Mouse (Mus musculus) heart, embryonic 11.5 days (tissue): ENCODE measurements around the gene Gpr137. TPM values are rescaled to one million over a fixed set of nuclear protein-coding genes. Genes with fewer than 3 reads are reported as not detected.
A peak's percentile ranks its signal among the peaks of the same experiment; 100 is the strongest.

ENCODE experiments used
- ATAC-seq: fragments of 200-750 bp; cut with Nextera tagmentation; replicated peaks from 2 replicates; pipeline ENCODE4 v1.8.0; 2017; ENCODE audit warnings: moderate library complexity; ENCODE audit not compliant: insufficient number of reproducible peaks, low FRiP score, low TSS enrichment
- H3K27ac ChIP-seq: fragments of 300-500 bp; sonication (generic); 2 replicates; pipeline ENCODE4 v1.5.1; 2014; ENCODE audit warnings: mild to moderate bottlenecking, low read depth, low read length
- H3K27me3 ChIP-seq: fragments of 300-500 bp; sonication (generic); 2 replicates; pipeline ENCODE4 v1.6.1; 2014; ENCODE audit warnings: mild to moderate bottlenecking, low read length, mixed read lengths; ENCODE audit not compliant: control insufficient read depth, insufficient read depth
- H3K36me3 ChIP-seq: fragments of 300-500 bp; sonication (generic); 2 replicates; pipeline ENCODE4 v1.6.1; 2014; ENCODE audit warnings: mild to moderate bottlenecking, low read length, moderate library complexity, mixed read lengths; ENCODE audit not compliant: control insufficient read depth, insufficient read depth
- H3K4me1 ChIP-seq: fragments of 300-500 bp; sonication (generic); 2 replicates; pipeline ENCODE4 v1.6.1; 2014; ENCODE audit warnings: low read length; ENCODE audit not compliant: control insufficient read depth, insufficient read depth
- H3K4me2 ChIP-seq: fragments of 300-500 bp; sonication (generic); 2 replicates; pipeline ENCODE4 v1.6.1; 2014; ENCODE audit warnings: mild to moderate bottlenecking, moderate library complexity
- H3K4me3 ChIP-seq: fragments of 300-500 bp; sonication (generic); 2 replicates; pipeline ENCODE4 v1.5.1; 2014; ENCODE audit warnings: low read depth, low read length
- H3K9ac ChIP-seq: fragments of 300-500 bp; sonication (generic); 2 replicates; pipeline ENCODE4 v1.6.1; 2014; ENCODE audit warnings: mild to moderate bottlenecking, low read depth, low read length, moderate library complexity
- H3K9me3 ChIP-seq: fragments of 300-500 bp; sonication (generic); replicated peaks from 2 replicates; pipeline ENCODE4 v1.6.1; 2016; ENCODE audit warnings: low read length; ENCODE audit not compliant: control insufficient read depth
- WGBS: fragments of 180-500 bp; shearing (Covaris S2); extraction: QIAGEN DNeasy Blood & Tissue Kit; methylation state at CpG from one replicate; pipeline ENCODE4 v1.1.7; 2014; ENCODE audit not compliant: insufficient replicate concordance; 5-methylcytosine and 5-hydroxymethylcytosine counted together
- polyA plus RNA-seq: library from polyadenylated mRNA; unstranded; fragments of >200 nt; fragmentation: Nextera tagmentation; extraction: Ambion mirVana; gene quantifications from 2 replicates; pipeline ENCODE4 v1.2.1, GENCODE M21; 2014

Gene Gpr137
- polyA plus RNA-seq, 1 experiment from 2014 or later: 22.4 TPM

DNA sequence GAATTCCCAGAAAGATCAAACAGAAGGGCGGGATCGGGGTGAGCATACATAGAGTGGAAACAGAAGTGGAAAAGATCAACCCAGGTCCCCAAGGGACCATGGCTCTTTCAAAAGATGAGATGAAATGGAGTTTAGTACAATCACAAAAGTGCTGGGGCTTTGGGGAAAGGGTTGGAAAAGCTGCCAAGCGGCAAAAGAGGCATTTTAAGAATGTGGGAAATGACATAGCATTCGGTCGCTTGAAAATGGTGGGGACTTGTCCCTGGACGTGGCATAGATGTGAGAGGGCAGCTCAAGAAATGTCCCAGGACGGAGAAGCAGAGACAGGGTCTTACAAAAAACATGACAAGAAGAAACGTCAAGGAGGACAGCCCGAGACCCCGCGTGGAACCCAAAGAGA lies 33.3 kb downstream of the Gpr137 start:
- peaks cover 34% of the 10 kb centered on the region for H3K36me3 ChIP-seq
- 7% methylated on average over 11 of the region's 11 CpGs for WGBS

DNA sequence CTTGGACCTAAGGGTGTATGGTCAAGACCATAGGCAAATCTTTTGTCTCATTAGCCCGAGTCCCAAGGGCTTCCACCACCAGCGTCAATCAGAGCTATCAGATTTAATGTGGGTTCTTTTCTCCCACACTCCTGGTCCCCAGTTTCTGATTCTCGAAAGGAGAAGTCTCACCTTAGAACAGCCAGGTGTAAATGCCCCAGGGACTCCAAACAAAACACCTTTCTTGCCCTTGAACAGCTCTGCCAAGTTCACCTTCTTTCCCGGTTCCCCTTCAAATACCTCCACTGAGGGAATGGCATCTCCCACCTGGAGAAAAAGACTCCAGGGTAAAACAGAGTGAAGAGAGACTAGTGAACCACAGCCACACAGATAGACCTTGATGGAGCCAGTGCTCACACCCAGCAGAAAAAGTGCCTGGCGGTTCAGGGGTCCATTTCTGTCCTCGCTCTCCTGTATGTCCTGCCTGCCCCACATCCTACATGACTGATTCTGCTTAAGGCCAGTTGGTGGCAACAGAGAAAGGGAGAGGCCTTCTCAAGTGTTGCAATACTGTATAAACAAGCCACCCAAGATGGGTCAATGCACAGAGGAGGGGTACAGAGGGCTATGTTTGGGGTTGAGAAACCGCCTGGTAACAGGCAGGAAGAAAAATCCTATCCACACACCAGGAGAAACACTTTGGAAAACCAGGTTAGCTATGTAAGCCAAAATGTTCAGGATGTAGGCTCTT lies 34.3 kb downstream of the Gpr137 start:
- Histone ChIP-seq H3K27ac (peak overlapping the region; percentile 2; the same call in 1 of the 2 replicates), H3K4me3 (peak overlapping the region; percentile 72; the same call in 1 of the 2 replicates), H3K4me1 (peaks cover 16% of the 10 kb centered on the region), H3K27me3 (no peaks in the 10 kb centered on the region), H3K36me3 (peaks cover 28% of the 10 kb centered on the region), H3K9ac (no peak overlapping the region), H3K4me2 (peak overlapping the region; percentile 93), H3K9me3 (no peaks in the 10 kb centered on the region)
- no peak for ATAC-seq
- WGBS: 84% methylated on average over 7 of the region's 7 CpGs

More for the DNA sequence above, 33.3 kb downstream of the Gpr137 start:
- H3K9ac ChIP-seq: peak overlapping the region; percentile 84
- peak overlapping the region; percentile 93 for H3K4me2 ChIP-seq
- no peak for ATAC-seq
- peak overlapping the region; percentile 72 for H3K4me3 ChIP-seq
- H3K4me1 ChIP-seq: peaks cover 16% of the 10 kb centered on the region
- H3K27ac ChIP-seq: peak overlapping the region; percentile 99
- no peaks in the 10 kb centered on the region for H3K27me3 ChIP-seq
- no peaks in the 10 kb centered on the region for H3K9me3 ChIP-seq

DNA sequence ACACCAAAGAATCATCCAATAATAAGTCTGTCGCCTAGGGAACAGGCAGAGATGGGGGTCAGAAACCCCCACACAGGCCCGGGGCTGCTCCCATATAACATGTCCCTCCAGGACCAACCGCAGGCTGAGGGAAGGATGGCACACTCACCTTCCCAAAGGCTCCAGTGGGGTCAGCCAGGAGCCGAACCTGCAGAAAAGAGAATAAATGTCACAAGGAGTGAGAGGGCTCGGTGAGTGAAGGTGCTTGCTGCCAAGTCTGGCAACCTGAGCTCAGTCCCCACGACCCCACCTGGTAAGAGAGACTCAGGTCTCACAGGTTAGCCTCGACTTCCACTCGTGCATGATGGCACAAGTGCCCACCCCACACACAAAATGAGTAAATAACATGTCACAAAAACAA lies 35.2 kb downstream of the Gpr137 start:
- Histone ChIP-seq H3K9ac (no peak overlapping the region), H3K27ac (no peak overlapping the region), H3K4me3 (no peak overlapping the region), H3K4me1 (peaks cover 16% of the 10 kb centered on the region), H3K9me3 (no peaks in the 10 kb centered on the region), H3K27me3 (no peaks in the 10 kb centered on the region), H3K36me3 (peaks cover 19% of the 10 kb centered on the region), H3K4me2 (no peak overlapping the region)
- ATAC-seq: no peak
- 91% methylated on average over 8 of the region's 8 CpGs for WGBS

DNA sequence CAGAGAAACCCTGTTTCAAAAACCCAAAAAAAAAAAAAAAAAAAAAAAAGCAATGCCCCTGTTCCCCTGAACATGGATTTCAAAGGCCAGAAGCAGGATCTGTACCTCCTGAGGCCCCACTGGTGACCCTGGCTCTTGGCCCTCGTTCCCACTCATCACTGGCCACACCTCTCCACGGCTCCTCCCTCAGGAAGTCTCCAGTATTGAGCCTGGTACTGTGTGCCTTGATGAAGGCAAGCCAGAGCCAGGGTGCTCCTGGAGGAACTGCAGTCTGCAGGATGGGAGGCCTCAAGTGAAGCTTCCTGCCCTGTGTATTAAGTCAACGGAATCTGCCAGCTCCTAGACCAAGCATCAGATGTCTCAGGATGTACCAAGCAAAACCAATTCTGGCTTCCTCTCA lies 36.1 kb downstream of the Gpr137 start:
- Histone ChIP-seq H3K4me3 (no peak overlapping the region), H3K27me3 (no peaks in the 10 kb centered on the region), H3K27ac (no peak overlapping the region), H3K4me2 (no peak overlapping the region), H3K9me3 (no peaks in the 10 kb centered on the region), H3K9ac (no peak overlapping the region), H3K4me1 (peaks cover 12% of the 10 kb centered on the region), H3K36me3 (peaks cover 13% of the 10 kb centered on the region)
- 81% methylated on average over 3 of the region's 3 CpGs for WGBS
- no peak for ATAC-seq

DNA sequence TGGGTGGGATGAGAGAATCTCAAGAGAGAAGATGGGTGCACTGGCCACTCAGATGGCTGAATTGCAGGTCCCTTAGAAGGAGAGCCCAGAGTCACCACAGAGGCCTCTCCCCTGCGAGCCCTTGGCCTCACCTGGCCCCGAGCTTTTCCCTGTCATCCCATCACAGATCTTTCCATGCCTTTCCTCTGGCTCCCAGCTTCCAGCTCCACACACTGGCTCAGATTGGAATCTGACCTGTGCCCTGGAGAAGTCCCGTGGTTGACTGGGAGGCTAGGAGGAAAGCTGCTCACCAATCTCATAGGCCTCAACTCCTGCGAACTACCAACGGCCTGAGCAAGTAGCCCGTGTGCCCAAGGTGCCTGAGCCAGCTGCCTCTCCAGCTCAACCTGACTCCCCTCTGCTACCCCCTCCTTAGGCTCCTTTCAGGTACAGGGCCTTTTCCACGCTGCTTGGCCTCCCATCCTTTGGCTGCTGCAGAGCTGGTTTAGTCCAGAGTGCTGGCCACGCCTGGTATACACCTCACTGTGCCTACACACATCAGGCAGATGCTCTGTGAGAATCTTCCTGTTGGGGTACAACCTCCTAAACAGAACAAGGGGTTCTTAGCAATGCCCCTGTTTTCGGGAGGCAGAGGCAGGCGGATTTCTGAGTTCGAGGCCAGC lies 36.7 kb downstream of the Gpr137 start:
- ATAC-seq: no peak
- Histone ChIP-seq H3K4me3 (no peak overlapping the region), H3K4me2 (no peak overlapping the region), H3K36me3 (peaks cover 10% of the 10 kb centered on the region), H3K9me3 (no peaks in the 10 kb centered on the region), H3K27ac (no peak overlapping the region), H3K27me3 (no peaks in the 10 kb centered on the region), H3K4me1 (peaks cover 9% of the 10 kb centered on the region), H3K9ac (no peak overlapping the region)
- 88% methylated on average over 11 of the region's 11 CpGs for WGBS

DNA sequence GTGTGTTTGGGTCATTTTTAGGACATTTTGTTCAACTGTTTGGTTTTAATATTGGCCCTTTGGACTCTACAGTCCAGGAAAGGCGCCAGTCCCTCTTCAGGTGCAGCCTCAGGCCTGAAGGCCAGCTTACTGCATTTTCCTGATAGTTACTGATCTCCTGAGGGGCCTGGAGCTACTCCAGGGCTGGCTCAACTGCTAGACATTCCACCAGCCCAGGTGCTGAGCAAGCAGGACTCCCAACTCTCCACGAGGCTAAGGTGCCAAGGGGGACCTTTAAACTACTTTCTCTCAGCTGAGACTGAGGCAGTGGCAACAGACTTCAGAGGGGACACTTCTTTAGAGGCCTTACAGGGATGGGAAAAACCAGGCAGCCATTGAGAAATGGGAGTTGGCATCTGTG lies 37.4 kb downstream of the Gpr137 start:
- Histone ChIP-seq H3K36me3 (peaks cover 10% of the 10 kb centered on the region), H3K9me3 (no peaks in the 10 kb centered on the region; the same call in 1 of the 2 replicates), H3K4me1 (peaks cover 9% of the 10 kb centered on the region), H3K4me3 (no peak overlapping the region), H3K4me2 (no peak overlapping the region), H3K27me3 (no peaks in the 10 kb centered on the region), H3K9ac (no peak overlapping the region), H3K27ac (no peak overlapping the region)
- 78% methylated on average over 2 of the region's 2 CpGs for WGBS
- ATAC-seq: no peak

DNA sequence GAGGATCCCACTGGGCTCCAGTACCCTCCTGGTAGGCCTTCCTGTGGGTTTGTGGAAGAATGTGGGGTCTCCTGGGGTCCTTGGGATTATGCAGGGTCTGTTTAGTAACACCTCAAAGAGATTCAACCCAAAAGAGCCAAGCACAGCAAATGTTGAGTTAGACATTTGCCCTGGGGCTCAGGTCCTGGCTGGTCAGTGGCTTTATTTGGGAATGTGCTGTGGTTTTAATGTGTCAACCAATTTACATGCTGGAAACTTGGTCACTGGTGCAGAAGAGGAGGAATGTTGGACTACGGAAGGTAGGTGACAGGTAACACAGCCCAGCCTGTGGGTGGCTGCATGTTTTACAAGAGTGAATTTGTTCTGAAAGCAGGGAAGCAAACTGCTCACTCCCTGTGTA lies 39.2 kb downstream of the Gpr137 start:
- H3K4me3 ChIP-seq: no peak overlapping the region
- H3K9me3 ChIP-seq: no peaks in the 10 kb centered on the region; the same call in 1 of the 2 replicates
- 85% methylated on average over 1 of the region's 1 CpGs for WGBS
- no peak overlapping the region for H3K27ac ChIP-seq
- H3K4me2 ChIP-seq: no peak overlapping the region
- H3K4me1 ChIP-seq: peaks cover 2% of the 10 kb centered on the region
- no peak for ATAC-seq
- no peaks in the 10 kb centered on the region for H3K27me3 ChIP-seq
- peaks cover 10% of the 10 kb centered on the region for H3K36me3 ChIP-seq
- no peak overlapping the region for H3K9ac ChIP-seq

DNA sequence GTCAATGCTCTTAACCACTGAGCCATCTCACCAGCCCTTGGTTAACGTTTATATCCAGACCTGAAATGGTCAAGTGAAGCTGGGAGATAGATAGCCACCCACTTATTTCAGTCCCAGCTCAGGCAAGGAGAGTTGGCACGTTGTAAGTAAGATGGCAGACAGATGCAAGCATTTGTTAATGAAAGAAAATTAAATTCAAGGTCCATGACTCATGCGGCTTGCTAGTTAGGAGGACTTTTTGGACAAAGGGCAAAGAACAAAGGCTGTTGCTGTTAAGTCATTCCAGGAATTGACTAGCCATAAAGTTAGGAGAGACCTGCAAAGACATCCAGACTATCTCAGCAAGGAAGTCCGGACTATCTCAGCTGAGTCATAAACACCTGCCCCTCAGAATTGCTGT lies 42.6 kb downstream of the Gpr137 start:
- whole genome bisulfite sequencing: 74% methylated on average over 4 of the region's 4 CpGs
- H3K4me2 ChIP-seq: no peak overlapping the region
- H3K36me3 ChIP-seq: no peaks in the 10 kb centered on the region; the same call in 1 of the 2 replicates
- no peak overlapping the region for H3K9ac ChIP-seq
- no peak overlapping the region for H3K27ac ChIP-seq
- ATAC-seq: no peak
- H3K4me1 ChIP-seq: no peaks in the 10 kb centered on the region
- peaks cover 2% of the 10 kb centered on the region; the same call in 1 of the 2 replicates for H3K9me3 ChIP-seq
- H3K27me3 ChIP-seq: no peaks in the 10 kb centered on the region
- H3K4me3 ChIP-seq: no peak overlapping the region
